Mouse (Mus musculus): ENCODE data around the gene Rbfox1.

DNA sequence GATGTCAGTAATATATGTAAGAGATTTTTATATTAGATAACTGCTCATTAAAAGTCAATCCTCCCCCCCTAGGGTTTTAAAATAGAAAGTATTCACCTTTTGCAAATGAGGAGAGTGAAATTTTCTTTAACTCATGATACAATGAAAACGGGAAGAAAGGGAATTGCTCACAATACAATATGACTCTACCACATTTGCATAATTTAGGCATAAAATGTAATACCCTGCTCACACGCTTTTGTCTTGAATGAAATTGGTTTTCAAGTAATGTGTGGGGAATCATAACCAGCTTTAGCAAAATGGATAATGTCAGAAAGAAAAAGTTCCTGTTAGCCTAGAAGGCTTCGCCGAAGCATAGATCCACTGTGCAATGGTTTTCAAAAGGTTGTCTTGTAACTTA is 193.9 kb downstream of the Rbfox1 start:
- TF ChIP-seq POLR2A (IDR thresholded peaks at IDR 0.05; ENCODE audit: borderline replicate concordance, control insufficient read depth, low read depth, low read length) = no peak
- no peak for TF ChIP-seq CTCF (IDR thresholded peaks at IDR 0.05; ENCODE audit: control insufficient read depth, insufficient read depth, low read length)

Measured in bone marrow, adult 2 months (tissue).